Mouse (Mus musculus): ENCODE measurements at regions not wholly inside any gene's neighbourhood (a gene's known extent, or its start where the extent isn't known, plus 50 kb on each side); places are given as distances from the start of the nearest gene placed in this dataset.

GRCm38 (mm10) chr1:105117888-105118287 lies 238.6 kb downstream of the Rnf152 start:
- ATAC-seq (ENCODE audit: low TSS enrichment), result no peak; the same call in 1 of the 2 replicates

GRCm38 (mm10) chr1:105116231-105116630 lies 240.3 kb downstream of the Rnf152 start:
- ATAC-seq (ENCODE audit: low TSS enrichment), result no peak

GRCm38 (mm10) chr1:105115391-105115790 lies 241.1 kb downstream of the Rnf152 start:
- no peak for ATAC-seq (ENCODE audit: low TSS enrichment)

- no peak for ATAC-seq (ENCODE audit: low TSS enrichment)
Measured at GRCm38 (mm10) chr1:105114835-105115234, 241.7 kb downstream of the Rnf152 start.

- no peak for ATAC-seq (ENCODE audit: low TSS enrichment)
Measured at GRCm38 (mm10) chr1:105112762-105113525, 243.6 kb downstream of the Rnf152 start.

GRCm38 (mm10) chr1:105111236-105111635 lies 245.3 kb downstream of the Rnf152 start:
- no peak for ATAC-seq (ENCODE audit: low TSS enrichment)

- ATAC-seq (ENCODE audit: low TSS enrichment), result no peak
Measured at GRCm38 (mm10) chr1:105110581-105111210, 245.8 kb downstream of the Rnf152 start.

- ATAC-seq (ENCODE audit: low TSS enrichment), result no peak
Measured at GRCm38 (mm10) chr1:105107836-105108235, 248.7 kb downstream of the Rnf152 start.

GRCm38 (mm10) chr1:105107257-105107656 lies 249.3 kb downstream of the Rnf152 start:
- ATAC-seq (ENCODE audit: low TSS enrichment), result no peak

- ATAC-seq (ENCODE audit: low TSS enrichment), result no peak
Measured at GRCm38 (mm10) chr1:105105211-105105610, 251.3 kb downstream of the Rnf152 start.

- ATAC-seq (ENCODE audit: low TSS enrichment), result no peak
Measured at GRCm38 (mm10) chr1:105095091-105095490, 261.4 kb downstream of the Rnf152 start.

- peak; percentile 74 for ATAC-seq (ENCODE audit: low TSS enrichment)
Measured at GRCm38 (mm10) chr1:105094500-105094899, 262.0 kb downstream of the Rnf152 start.

- peak; percentile 88 for ATAC-seq (ENCODE audit: low TSS enrichment)
Measured at GRCm38 (mm10) chr1:105093875-105094274, 262.6 kb downstream of the Rnf152 start.

GRCm38 (mm10) chr1:105093012-105093411 lies 263.5 kb downstream of the Rnf152 start:
- ATAC-seq (ENCODE audit: low TSS enrichment), result no peak

- peak; percentile 75 for ATAC-seq (ENCODE audit: low TSS enrichment)
Measured at GRCm38 (mm10) chr1:105092309-105092904, 264.1 kb downstream of the Rnf152 start.

- ATAC-seq (ENCODE audit: low TSS enrichment), result no peak
Measured at GRCm38 (mm10) chr1:105088765-105089520, 267.6 kb downstream of the Rnf152 start.

GRCm38 (mm10) chr1:105087623-105088022 lies 268.9 kb downstream of the Rnf152 start:
- ATAC-seq (ENCODE audit: low TSS enrichment), result no peak

- peak; percentile 71 for ATAC-seq (ENCODE audit: low TSS enrichment)
Measured at GRCm38 (mm10) chr1:105084556-105084955, 272.0 kb downstream of the Rnf152 start.

- ATAC-seq (ENCODE audit: low TSS enrichment), result peak; percentile 82
Measured at GRCm38 (mm10) chr1:105083551-105084103, 272.9 kb downstream of the Rnf152 start.

- no peak for ATAC-seq (ENCODE audit: low TSS enrichment)
Measured at GRCm38 (mm10) chr1:105082823-105083550, 273.5 kb downstream of the Rnf152 start.

GRCm38 (mm10) chr1:105081942-105082341 lies 274.6 kb downstream of the Rnf152 start:
- ATAC-seq (ENCODE audit: low TSS enrichment), result no peak
